Mouse (Mus musculus): Measurements from ENCODE around the gene Ccdc148.

DNA sequence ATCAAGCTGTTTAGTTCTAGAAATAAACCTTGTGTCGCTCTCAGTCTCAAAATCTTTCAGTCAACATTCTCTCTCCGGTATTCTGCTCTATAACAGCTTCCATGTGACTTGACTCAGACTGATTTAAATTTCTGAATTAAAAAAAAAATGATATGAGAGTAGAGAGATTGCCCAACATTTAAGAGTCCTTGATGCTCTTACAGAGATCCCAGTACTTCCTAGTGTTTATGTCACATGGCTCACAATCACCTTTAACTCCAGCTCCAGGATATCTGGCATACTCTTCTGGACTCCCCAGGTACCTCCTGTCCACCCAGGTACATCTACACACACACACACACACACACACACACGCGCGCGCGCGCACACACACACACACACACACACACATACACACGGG, 248.1 kb downstream of the Ccdc148 start:
- TF ChIP-seq POLR2A (IDR thresholded peaks at IDR 0.05; ENCODE audit: borderline replicate concordance, extremely low read depth, low read depth, low read length): no peak
- TF ChIP-seq CTCF (IDR thresholded peaks at IDR 0.05; ENCODE audit: insufficient read depth, low read length): no peak

All from lung, adult 2 months (tissue).